Mouse (Mus musculus) bone marrow macrophage, adult 2 months (primary cell): ENCODE measurements around the gene Aars.

Experiments used
- CTCF ChIP-seq: IDR thresholded peaks from 2 replicates; pipeline ENCODE4 v1.5.1; 2012; ENCODE audit warnings: low read depth, mild to moderate bottlenecking, low read length, moderate library complexity
- POLR2A ChIP-seq: IDR thresholded peaks from 2 replicates; pipeline ENCODE4 v1.6.1; 2012; ENCODE audit warnings: mild to moderate bottlenecking, low read depth, low read length, borderline replicate concordance

DNA sequence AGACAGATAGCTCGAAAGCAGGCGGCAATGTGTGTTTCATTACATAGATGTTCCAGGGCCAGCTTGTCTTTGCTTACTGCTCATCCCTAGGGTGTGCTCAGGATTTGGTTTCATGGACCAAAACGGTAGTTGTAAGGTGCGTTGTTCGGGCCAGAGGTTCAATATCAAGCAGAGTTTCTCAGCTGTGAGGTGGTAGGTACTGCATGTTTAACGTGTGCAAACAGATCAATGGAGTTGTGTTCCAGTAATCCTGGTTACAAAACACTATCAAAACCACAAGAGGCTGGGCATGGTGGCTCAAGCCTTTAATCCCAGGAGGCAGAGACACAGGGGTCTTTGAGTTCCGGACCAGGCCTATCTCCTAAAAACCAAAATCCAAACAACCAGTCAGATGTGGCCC is 16.2 kb downstream of the Aars start:
- TF ChIP-seq CTCF, result no peak
- TF ChIP-seq POLR2A, result no peak
